Mouse (Mus musculus) limb, embryonic 12.5 days (tissue): Measurements from ENCODE around the gene Actn4. TPM values are rescaled to one million over a fixed set of nuclear protein-coding genes. Genes with fewer than 3 reads are reported as not detected.
A peak's percentile ranks its signal among the peaks of the same experiment; 100 is the strongest.
"Not testable (repeated sequence)": the region's sequence is repeated elsewhere in the genome, so short reads cannot be mapped to it uniquely, and the experiment has no call there.

ENCODE experiments used
- ATAC-seq: fragments of 200-750 bp; cut with Nextera tagmentation; 2 replicates; pipeline ENCODE4 v1.8.0; 2017; ENCODE audit warnings: low read depth, moderate TSS enrichment; ENCODE audit not compliant: insufficient number of reproducible peaks, insufficient read depth, low FRiP score, low TSS enrichment
- H3K27ac ChIP-seq: fragments of 300-500 bp; sonication (generic); 2 replicates; pipeline ENCODE4 v1.5.1; 2016; ENCODE audit warnings: mild to moderate bottlenecking, moderate library complexity
- H3K27me3 ChIP-seq: fragments of 300-500 bp; sonication (generic); 2 replicates; pipeline ENCODE4 v1.6.1; 2016; ENCODE audit warnings: mild to moderate bottlenecking, moderate library complexity
- H3K36me3 ChIP-seq: fragments of 300-500 bp; sonication (generic); 2 replicates; pipeline ENCODE4 v1.6.1; 2016; ENCODE audit warnings: mild to moderate bottlenecking, moderate library complexity
- H3K4me1 ChIP-seq: fragments of 300-500 bp; sonication (generic); replicated peaks from 2 replicates; pipeline ENCODE4 v1.6.1; 2016
- H3K4me2 ChIP-seq: fragments of 300-500 bp; sonication (generic); 2 replicates; pipeline ENCODE4 v1.6.1; 2016; ENCODE audit warnings: mild to moderate bottlenecking, moderate library complexity
- H3K4me3 ChIP-seq: fragments of 300-500 bp; sonication (generic); replicated peaks from 2 replicates; pipeline ENCODE4 v1.5.1; 2016; ENCODE audit warnings: mild to moderate bottlenecking
- H3K9ac ChIP-seq: fragments of 300-500 bp; sonication (generic); replicated peaks from 2 replicates; pipeline ENCODE4 v1.6.1; 2016; ENCODE audit warnings: mild to moderate bottlenecking, moderate library complexity
- H3K9me3 ChIP-seq: fragments of 300-500 bp; sonication (generic); 2 replicates; pipeline ENCODE4 v1.6.1; 2016; ENCODE audit warnings: mild to moderate bottlenecking, moderate library complexity
- WGBS: fragments of 180-500 bp; shearing (Covaris S2); methylation state at CpG from one replicate; pipeline ENCODE4 v1.1.7; 2016; 5-methylcytosine and 5-hydroxymethylcytosine counted together
- polyA plus RNA-seq: library from polyadenylated mRNA; unstranded; fragments of >200 nt; fragmentation: Nextera tagmentation; extraction: Ambion mirVana; gene quantifications from 2 replicates; pipeline ENCODE4 v1.2.1, GENCODE M21; 2016

The Actn4 gene
- polyA plus RNA-seq, 1 experiment from 2014 or later = 269 TPM

DNA sequence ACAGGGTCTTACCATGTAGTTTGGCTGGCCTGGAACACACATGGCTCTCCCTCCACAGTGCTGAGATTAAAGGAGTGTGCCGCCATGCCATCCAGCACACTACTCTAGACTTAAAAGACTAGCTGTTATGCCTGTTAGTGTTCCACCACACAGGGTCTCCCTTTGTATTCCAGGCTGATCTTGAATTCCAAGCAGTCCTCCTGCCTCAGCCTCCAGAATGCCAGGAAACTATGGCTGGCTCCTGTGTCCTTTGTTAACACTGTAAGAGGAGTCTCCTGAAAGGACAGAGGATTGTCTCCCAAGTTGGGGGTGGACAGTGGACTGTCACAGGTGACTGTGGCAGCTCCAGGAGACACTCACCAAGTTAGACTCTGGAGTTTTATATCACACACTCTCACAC lies 7.1 kb upstream of the Actn4 start:
- no peak overlapping the region for H3K27ac ChIP-seq
- 91% methylated on average over 1 of the region's 1 CpGs for WGBS

DNA sequence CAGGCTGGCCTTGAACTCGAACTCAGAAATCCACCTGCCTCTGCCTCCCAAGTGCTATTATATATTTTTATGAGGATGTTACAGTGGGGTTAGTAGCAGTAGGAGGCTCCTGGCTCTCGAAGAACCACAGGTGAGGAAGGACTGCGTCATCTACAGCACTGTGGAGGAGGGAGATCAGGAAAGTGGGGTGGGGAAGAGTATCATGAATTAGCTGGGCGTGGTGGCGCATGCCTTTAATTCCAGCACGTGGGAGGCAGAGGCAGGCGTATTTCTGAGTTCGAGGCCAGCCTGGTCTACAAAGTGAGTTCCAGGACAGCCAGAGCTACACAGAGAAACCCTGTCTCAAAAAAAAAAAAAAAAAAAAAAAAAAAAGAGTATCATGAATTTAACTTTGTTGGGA lies 6.0 kb upstream of the Actn4 start:
- 96% methylated on average over 8 of the region's 8 CpGs for WGBS
- not testable (repeated sequence) for H3K4me2 ChIP-seq, H3K9me3 ChIP-seq, H3K27ac ChIP-seq, H3K4me3 ChIP-seq, H3K9ac ChIP-seq, ATAC-seq, H3K4me1 ChIP-seq, H3K27me3 ChIP-seq
- peaks cover 36% of the 10 kb centered on the region for H3K36me3 ChIP-seq

More for the DNA sequence above, 7.1 kb upstream of the Actn4 start:
- H3K9ac ChIP-seq = no peak overlapping the region
- no peaks in the 10 kb centered on the region; the same call in 1 of the 2 replicates for H3K27me3 ChIP-seq
- peaks cover 47% of the 10 kb centered on the region for H3K36me3 ChIP-seq
- H3K4me1 ChIP-seq = no peaks in the 10 kb centered on the region
- ATAC-seq = no peak
- H3K4me3 ChIP-seq = no peak overlapping the region
- H3K9me3 ChIP-seq = no peaks in the 10 kb centered on the region
- H3K4me2 ChIP-seq = no peak overlapping the region

DNA sequence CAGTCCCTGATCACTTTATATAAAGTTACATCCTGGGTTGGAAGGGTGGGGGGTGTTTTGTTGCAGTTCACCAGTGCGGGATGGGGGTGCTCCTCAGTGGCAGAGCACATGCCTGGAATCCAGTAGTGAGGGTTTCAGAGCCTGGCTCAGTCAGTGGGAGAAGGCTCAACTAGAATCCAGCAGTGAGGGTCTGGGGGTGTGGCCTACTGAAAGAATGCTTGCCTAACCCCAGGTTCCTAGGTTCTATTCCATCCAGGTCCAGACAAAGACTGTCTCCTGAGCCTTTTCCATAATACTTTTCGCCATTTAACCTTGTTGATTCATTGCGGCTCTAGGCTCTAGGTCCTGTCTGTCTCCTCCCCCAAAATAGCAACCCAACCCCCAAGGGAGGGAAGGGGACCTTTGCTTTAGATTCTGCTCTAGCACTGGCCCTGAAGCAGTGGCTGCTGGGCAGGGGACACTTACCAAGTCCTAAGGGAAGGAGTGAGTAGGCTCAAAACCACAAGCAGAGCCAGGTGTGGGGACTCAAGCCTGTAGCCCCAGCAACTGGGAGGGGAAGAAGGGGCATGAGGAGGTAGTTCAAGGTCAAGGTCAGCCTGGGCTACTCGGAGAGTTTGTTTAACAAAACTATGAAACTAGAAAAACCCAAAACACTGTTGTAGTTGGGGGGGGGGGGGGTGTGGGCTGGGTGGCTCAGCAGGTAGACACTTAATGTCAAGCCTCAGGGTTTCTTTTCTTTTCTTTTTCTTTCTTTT lies 4.8 kb upstream of the Actn4 start:
- Histone ChIP-seq H3K36me3 (peaks cover 27% of the 10 kb centered on the region), H3K4me1 (0 out of 2 replicates have a peak, but pooled peaks cover 5% of the 10 kb centered on the region), H3K4me2 (no peak overlapping the region), H3K4me3 (no peak overlapping the region), H3K9ac (no peak overlapping the region), H3K27ac (no peak overlapping the region), H3K9me3 (no peaks in the 10 kb centered on the region), H3K27me3 (no peaks in the 10 kb centered on the region; the same call in 1 of the 2 replicates)
- ATAC-seq = no peak
- 65% methylated on average over 4 of the region's 4 CpGs for WGBS

GRCm38 (mm10) chr7:28966181-28966580 lies 4.0 kb upstream of the Actn4 start:
- peaks cover 7% of the 10 kb centered on the region; the same call in 1 of the 2 replicates for H3K4me1 ChIP-seq
- no peak overlapping the region for H3K4me2 ChIP-seq
- no peak overlapping the region for H3K27ac ChIP-seq
- H3K27me3 ChIP-seq = no peaks in the 10 kb centered on the region; the same call in 1 of the 2 replicates
- H3K9me3 ChIP-seq = no peaks in the 10 kb centered on the region
- ATAC-seq = no peak
- H3K36me3 ChIP-seq = peaks cover 19% of the 10 kb centered on the region
- WGBS = 89% methylated on average over 4 of the region's 5 CpGs
- no peak overlapping the region for H3K4me3 ChIP-seq
- no peak overlapping the region for H3K9ac ChIP-seq

DNA sequence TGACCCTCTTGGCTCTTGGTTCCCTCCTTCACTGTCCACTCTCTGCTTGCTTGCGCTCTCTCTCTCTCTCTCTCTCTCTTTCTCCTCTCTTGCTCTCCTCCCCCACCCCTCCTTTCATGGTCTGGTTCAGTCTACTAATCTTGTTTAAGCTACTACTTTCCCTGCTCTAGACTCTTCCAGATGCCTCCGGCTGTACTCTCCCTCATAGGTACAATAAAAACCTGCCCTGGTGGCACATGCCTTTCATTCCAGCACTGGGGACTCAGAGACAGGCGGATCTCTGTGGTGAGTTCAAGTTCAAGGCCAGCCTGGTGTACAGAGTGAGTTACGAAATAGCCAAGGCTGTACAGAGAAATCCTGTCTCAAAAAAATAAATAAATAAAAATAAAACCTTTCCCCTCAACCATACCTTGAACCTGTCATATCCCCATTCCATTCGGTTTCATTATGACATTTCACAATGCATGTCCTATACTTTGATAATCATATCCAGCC lies 3.3 kb upstream of the Actn4 start:
- Histone ChIP-seq H3K9me3 (no peaks in the 10 kb centered on the region), H3K4me3 (no peak overlapping the region), H3K4me1 (peaks cover 15% of the 10 kb centered on the region), H3K27me3 (no peaks in the 10 kb centered on the region; the same call in 1 of the 2 replicates), H3K4me2 (no peak overlapping the region), H3K9ac (no peak overlapping the region), H3K27ac (no peak overlapping the region), H3K36me3 (peaks cover 13% of the 10 kb centered on the region; the same call in 1 of the 2 replicates)
- ATAC-seq = no peak
- WGBS = 75% methylated on average over 5 of the region's 5 CpGs

DNA sequence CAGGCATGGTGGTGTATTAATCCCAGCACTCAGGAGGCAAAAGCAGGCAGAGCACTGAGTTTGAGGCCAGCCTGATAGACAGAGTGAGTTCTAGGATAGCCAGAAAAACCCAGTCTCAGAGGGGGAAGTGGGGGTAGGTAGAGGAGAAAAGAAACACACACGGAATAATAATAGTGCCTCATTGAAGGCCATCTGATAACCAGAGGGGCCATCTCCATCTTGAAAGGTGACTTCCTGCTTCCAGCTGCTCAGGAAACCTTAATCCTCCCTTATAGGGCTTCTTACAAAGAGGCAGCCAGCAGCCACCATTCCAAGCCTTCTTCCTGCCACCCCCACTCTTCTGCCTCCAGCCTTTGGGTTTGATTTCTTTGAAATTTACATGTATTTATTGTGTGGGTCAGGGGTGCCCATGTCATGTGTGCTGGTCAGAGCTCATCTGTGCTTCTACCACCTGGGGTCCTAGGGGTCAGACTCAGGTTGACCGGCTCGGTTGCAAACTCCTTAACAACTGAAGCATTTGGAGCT lies 1.3 kb upstream of the Actn4 start:
- Histone ChIP-seq H3K9me3 (no peaks in the 10 kb centered on the region), H3K9ac (no peak overlapping the region), H3K4me2 (no peak overlapping the region), H3K4me3 (no peak overlapping the region), H3K27ac (no peak overlapping the region), H3K27me3 (no peaks in the 10 kb centered on the region), H3K36me3 (0 out of 2 replicates have a peak, but pooled peaks cover 3% of the 10 kb centered on the region), H3K4me1 (peaks cover 33% of the 10 kb centered on the region)
- WGBS = 84% methylated on average over 3 of the region's 3 CpGs
- no peak for ATAC-seq

DNA sequence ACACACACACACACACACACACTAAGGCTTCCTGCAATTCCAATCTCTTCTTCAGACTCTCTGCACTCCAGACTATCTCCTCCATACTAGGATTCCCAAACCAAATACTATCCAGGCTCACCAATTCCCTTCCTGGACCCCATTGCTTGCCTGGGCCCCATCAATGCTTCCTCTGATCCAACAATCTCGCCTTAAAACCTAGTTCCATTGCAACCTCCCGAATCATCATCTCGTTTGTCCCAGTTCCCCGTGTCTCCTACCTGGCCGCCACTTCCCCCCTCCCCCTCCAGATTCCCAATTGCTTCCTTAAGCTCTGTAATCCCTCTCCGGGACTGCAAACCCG lies 585 bp downstream of the Actn4 start:
- H3K4me1 ChIP-seq = peaks cover 43% of the 10 kb centered on the region
- H3K9ac ChIP-seq = peak overlapping the region; percentile 95
- H3K36me3 ChIP-seq = 0 out of 2 replicates have a peak, but pooled peaks cover 3% of the 10 kb centered on the region
- H3K27me3 ChIP-seq = no peaks in the 10 kb centered on the region
- H3K4me3 ChIP-seq = peak overlapping the region; percentile 98
- no peaks in the 10 kb centered on the region for H3K9me3 ChIP-seq
- peak overlapping the region; percentile 70 for H3K4me2 ChIP-seq
- ATAC-seq = no peak
- WGBS = under 1% methylated on average over 7 of the region's 7 CpGs
- peak overlapping the region; percentile 91 for H3K27ac ChIP-seq

DNA sequence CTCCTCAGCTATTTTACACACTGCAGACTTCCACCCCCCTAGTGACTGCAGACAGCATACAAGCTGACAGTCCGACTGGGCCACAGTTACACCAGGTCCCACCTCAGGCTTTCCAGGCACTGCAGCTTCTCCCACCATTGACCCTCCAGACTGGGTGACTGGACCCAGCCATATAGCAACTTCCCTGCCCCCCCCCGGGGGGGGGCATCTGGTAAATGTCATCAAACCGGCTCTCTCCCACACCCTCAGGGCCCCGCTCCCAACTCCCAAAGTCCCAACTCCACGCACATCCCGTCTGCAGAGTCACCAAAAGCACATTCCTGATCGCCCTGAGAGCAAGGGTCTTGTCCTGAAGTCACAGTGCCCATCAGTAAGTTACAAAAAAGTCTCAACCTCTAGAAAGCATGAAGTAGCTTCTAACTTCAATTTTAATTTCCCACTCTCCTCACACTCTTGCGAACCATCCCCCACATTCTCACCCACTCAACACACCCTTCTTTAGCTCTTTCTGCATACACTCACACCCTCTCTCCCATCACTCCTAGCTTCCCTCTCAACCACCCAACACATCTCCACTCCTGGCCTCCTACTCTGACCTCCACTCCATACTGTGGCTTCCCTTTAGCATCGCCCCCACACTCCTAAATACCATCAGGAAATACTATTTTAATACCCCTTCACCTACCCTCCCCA lies 1.6 kb downstream of the Actn4 start:
- WGBS = 23% methylated on average over 9 of the region's 9 CpGs
- Histone ChIP-seq H3K27me3 (no peaks in the 10 kb centered on the region), H3K36me3 (peaks cover 11% of the 10 kb centered on the region; the same call in 1 of the 2 replicates), H3K4me3 (peak overlapping the region; percentile 98), H3K9me3 (no peaks in the 10 kb centered on the region), H3K4me2 (peak overlapping the region; percentile 70), H3K9ac (peak overlapping the region; percentile 95), H3K27ac (peak overlapping the region; percentile 91; the same call in 1 of the 2 replicates), H3K4me1 (peaks cover 48% of the 10 kb centered on the region)
- ATAC-seq = no peak

DNA sequence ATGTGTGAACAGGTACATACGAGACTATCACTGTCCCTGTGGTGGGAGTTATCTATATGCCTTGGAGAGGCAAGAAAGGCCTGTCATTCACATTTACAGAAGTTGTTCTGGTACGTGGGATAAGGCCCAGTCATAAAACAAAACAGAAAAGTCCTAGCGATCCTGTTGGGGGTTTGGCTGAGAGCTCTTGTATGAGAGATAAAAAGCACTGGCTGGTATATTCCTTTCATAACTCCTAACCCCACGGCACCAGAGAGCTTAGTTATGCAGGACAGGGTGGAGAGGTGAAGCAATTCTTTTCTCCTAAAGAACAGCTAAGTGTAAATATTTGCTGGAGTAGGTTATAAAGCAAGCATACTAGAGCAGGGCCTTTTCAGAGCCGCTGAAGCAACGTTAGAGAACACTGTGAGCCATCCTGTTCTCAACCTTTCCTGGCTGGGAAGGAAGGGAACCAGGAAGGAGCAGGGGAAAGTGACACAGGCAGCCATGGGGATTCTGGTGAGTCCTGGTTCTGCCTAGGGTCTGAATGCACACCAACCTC lies 2.6 kb downstream of the Actn4 start:
- Histone ChIP-seq H3K9me3 (no peaks in the 10 kb centered on the region), H3K9ac (peak overlapping the region; percentile 95), H3K27me3 (no peaks in the 10 kb centered on the region), H3K36me3 (peaks cover 19% of the 10 kb centered on the region; the same call in 1 of the 2 replicates), H3K4me2 (peak overlapping the region; percentile 70), H3K4me1 (peaks cover 57% of the 10 kb centered on the region), H3K27ac (no peak overlapping the region), H3K4me3 (peak overlapping the region; percentile 98)
- no peak for ATAC-seq
- WGBS = 44% methylated on average over 6 of the region's 6 CpGs

DNA sequence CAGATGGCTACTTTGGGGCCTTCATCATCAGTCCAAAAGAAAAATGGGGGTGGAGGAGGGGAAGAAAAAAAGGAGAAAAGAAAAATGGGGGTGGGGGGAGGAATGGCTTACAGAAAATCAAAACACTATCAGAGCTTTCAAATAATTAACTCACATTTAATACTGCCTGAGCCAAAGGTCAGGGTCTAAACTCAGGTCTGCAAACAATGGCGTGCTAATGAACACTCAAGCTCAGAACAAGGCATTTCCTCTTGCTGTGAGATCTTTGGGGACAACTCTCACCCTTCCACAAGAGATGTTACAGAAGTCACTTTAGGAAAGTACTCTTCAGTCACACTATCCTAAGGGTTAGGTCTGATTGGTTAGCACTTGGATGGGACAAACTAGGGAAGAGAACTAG lies 3.4 kb downstream of the Actn4 start:
- ATAC-seq = no peak
- Histone ChIP-seq H3K27me3 (no peaks in the 10 kb centered on the region), H3K4me3 (peak overlapping the region; percentile 98; the same call in 1 of the 2 replicates), H3K27ac (0 out of 2 replicates have a peak overlapping the region, but pooled peaks have one; percentile 50), H3K9ac (no peak overlapping the region), H3K4me2 (peak overlapping the region; percentile 70), H3K9me3 (no peaks in the 10 kb centered on the region), H3K4me1 (peaks cover 63% of the 10 kb centered on the region), H3K36me3 (peaks cover 21% of the 10 kb centered on the region; the same call in 1 of the 2 replicates)
- 48% methylated on average over 1 of the region's 1 CpGs for WGBS
